Mouse (Mus musculus) hindbrain, postnatal 0 days (tissue): ENCODE measurements around the gene Bmp8b. TPM values are rescaled to one million over a fixed set of nuclear protein-coding genes. Genes with fewer than 3 reads are reported as not detected.
A peak's percentile ranks its signal among the peaks of the same experiment; 100 is the strongest.
"Not testable (repeated sequence)": the region's sequence is repeated elsewhere in the genome, so short reads cannot be mapped to it uniquely, and the experiment has no call there.

Experiments
- ATAC-seq: fragments of 200-750 bp; cut with Nextera tagmentation; 2 replicates; pipeline ENCODE4 v1.8.0; 2017; ENCODE audit warnings: mild to moderate bottlenecking, moderate TSS enrichment, moderate library complexity
- DNase-seq: peaks from one replicate; pipeline ENCODE4 v3.0.0-alpha.2; 2015; ENCODE audit warnings: low spot score
- H3K27ac ChIP-seq: fragments of 300-500 bp; sonication (generic); 2 replicates; pipeline ENCODE4 v1.5.1; 2014; ENCODE audit warnings: mild to moderate bottlenecking
- H3K27me3 ChIP-seq: fragments of 300-500 bp; sonication (generic); 2 replicates; pipeline ENCODE4 v1.6.1; 2014; ENCODE audit warnings: low read length, mixed read lengths; ENCODE audit not compliant: insufficient read depth
- H3K36me3 ChIP-seq: fragments of 300-500 bp; sonication (generic); 2 replicates; pipeline ENCODE4 v1.6.1; 2014; ENCODE audit warnings: low read length, mixed read lengths; ENCODE audit not compliant: insufficient read depth
- H3K4me1 ChIP-seq: fragments of 300-500 bp; sonication (generic); 2 replicates; pipeline ENCODE4 v1.6.1; 2014; ENCODE audit warnings: antibody characterized with exemption, low read length, mixed read lengths; ENCODE audit not compliant: insufficient read depth
- H3K4me2 ChIP-seq: fragments of 300-500 bp; sonication (generic); 2 replicates; pipeline ENCODE4 v1.6.1; 2014; ENCODE audit warnings: low read depth, mild to moderate bottlenecking, low read length, moderate library complexity, mixed read lengths
- H3K4me3 ChIP-seq: fragments of 300-500 bp; sonication (generic); 2 replicates; pipeline ENCODE4 v1.5.1; 2014; ENCODE audit warnings: low read length
- H3K9ac ChIP-seq: fragments of 300-500 bp; sonication (generic); replicated peaks from 2 replicates; pipeline ENCODE4 v1.6.1; 2014; ENCODE audit warnings: mild to moderate bottlenecking, low read length, moderate library complexity, mixed read lengths
- H3K9me3 ChIP-seq: fragments of 300-500 bp; sonication (generic); 2 replicates; pipeline ENCODE4 v1.6.1; 2016; ENCODE audit warnings: low read length, mixed read lengths
- CTCF ChIP-seq: IDR thresholded peaks from 2 replicates; pipeline ENCODE4 v1.5.1; 2016; ENCODE audit warnings: antibody characterized with exemption, control low read depth, low read depth
- WGBS: fragments of 180-500 bp; shearing (Covaris S2); extraction: QIAGEN DNeasy Blood & Tissue Kit; methylation state at CpG from one replicate; pipeline ENCODE4 v1.1.7; 2014; 5-methylcytosine and 5-hydroxymethylcytosine counted together
- polyA plus RNA-seq: library from polyadenylated mRNA; unstranded; fragments of >200 nt; fragmentation: Nextera tagmentation; extraction: Ambion mirVana; gene quantifications from 2 replicates; pipeline ENCODE4 v1.2.1, GENCODE M21; 2015
- total RNA-seq: library from RNA; depleted of rRNA; stranded (reverse); fragments of >200 nt; gene quantifications from 2 replicates; pipeline ENCODE4 v1.2.3, GENCODE M21; 2014

Bmp8b gene
- total and polyA plus RNA-seq, 2 experiments from 2014 or later, result 0.42 to 0.43 TPM

GRCm38 (mm10) chr4:123110751-123111150 lies 5.8 kb downstream of the Bmp8b start:
- WGBS, result 93% methylated on average over 4 of the region's 4 CpGs

DNA sequence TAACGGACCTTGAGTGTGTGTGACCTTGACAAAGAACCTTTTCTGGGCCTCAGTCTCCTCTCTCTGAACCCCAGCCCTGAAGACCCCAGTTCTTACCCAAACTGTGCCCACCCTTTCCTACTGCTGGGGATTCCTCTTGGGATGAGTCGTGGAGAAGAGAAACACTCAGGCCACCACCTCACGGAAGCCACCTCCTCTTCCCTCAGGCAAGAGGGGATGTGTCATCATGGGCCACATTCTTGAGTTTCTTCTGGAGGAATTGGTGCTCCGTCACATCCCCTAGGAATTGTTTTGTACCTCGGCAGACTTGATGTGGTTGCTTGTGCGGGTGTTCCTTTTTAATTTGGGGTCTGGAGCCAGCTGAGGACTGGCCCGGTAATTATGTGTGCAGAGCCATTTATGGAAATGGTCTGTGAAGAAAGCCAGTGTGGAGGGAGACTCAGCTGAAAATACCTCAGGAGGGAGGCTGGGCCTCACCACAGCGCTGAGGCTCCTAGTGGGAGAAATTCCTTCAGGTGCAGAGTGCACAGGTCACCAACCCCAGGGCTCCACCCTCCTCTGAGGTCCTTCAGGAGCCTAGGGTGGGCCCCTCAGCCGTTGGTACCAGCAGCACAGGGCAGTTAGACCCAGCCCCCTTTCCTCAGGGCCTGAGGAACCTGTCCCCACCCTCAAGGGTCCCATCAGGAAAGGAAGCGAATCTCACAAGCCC lies 6.5 kb downstream of the Bmp8b start:
- 79% methylated on average over 10 of the region's 10 CpGs for WGBS
- H3K9ac ChIP-seq, H3K36me3 ChIP-seq, H3K27me3 ChIP-seq, H3K9me3 ChIP-seq, DNase-seq, H3K4me3 ChIP-seq, H3K4me2 ChIP-seq, ATAC-seq, H3K27ac ChIP-seq, H3K4me1 ChIP-seq: not testable (repeated sequence)

More at GRCm38 (mm10) chr4:123110751-123111150, 5.8 kb downstream of the Bmp8b start:
- ATAC-seq, result no peak
- no peak for DNase-seq
- no peaks in the 10 kb centered on the region for H3K36me3 ChIP-seq
- no peak overlapping the region for H3K4me2 ChIP-seq
- H3K9ac ChIP-seq, result no peak overlapping the region
- H3K4me1 ChIP-seq, result no peaks in the 10 kb centered on the region
- peaks cover 6% of the 10 kb centered on the region; the same call in 1 of the 2 replicates for H3K27me3 ChIP-seq
- H3K27ac ChIP-seq, result no peak overlapping the region
- H3K9me3 ChIP-seq, result no peaks in the 10 kb centered on the region
- TF ChIP-seq CTCF, result no peak
- no peak overlapping the region for H3K4me3 ChIP-seq

DNA sequence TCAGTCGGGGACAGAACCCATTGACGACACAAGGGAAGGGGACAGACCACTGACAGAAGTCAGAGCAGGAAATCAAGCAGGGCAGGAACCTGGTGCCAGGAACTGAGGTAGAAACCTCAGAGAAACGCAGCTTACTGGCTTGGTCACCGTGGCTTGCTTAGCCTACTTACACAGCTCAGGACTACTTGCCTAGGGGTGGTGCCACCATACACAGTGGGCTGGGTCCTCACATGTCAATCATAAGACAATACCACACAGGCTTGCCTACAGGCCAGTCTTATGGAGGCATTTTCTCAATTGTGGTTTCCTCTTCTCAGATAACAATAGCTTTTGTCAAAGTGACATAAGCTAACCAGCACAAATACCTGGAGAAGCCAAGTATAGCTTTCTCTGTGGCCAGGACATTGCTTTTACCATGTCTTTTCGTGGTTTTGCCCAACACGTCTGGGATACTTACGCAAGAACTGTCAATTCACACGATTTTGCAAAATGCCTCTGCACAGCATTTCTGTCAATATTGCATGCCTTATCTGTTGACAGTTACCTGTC lies 7.3 kb downstream of the Bmp8b start:
- no peak overlapping the region for H3K27ac ChIP-seq
- no peak for TF ChIP-seq CTCF
- DNase-seq (no peak), ATAC-seq (no peak)
- H3K36me3 ChIP-seq, result no peaks in the 10 kb centered on the region
- no peaks in the 10 kb centered on the region for H3K9me3 ChIP-seq
- H3K27me3 ChIP-seq, result no peaks in the 10 kb centered on the region
- 83% methylated on average over 8 of the region's 8 CpGs for WGBS
- H3K4me3 ChIP-seq, result no peak overlapping the region
- H3K4me2 ChIP-seq, result no peak overlapping the region
- no peaks in the 10 kb centered on the region for H3K4me1 ChIP-seq
- H3K9ac ChIP-seq, result no peak overlapping the region

- H3K9me3 ChIP-seq, DNase-seq, H3K4me2 ChIP-seq, H3K27ac ChIP-seq, H3K4me1 ChIP-seq, H3K36me3 ChIP-seq, ATAC-seq, H3K4me3 ChIP-seq, H3K9ac ChIP-seq, H3K27me3 ChIP-seq: not testable (repeated sequence)
- 89% methylated on average over 4 of the region's 4 CpGs for WGBS
Measured at GRCm38 (mm10) chr4:123114651-123115050, 9.7 kb downstream of the Bmp8b start.

GRCm38 (mm10) chr4:123116011-123116410 lies 11.0 kb downstream of the Bmp8b start, which contains the start of gene Oxct2b:
TSS of gene Oxct2b (plus strand) at chr4:123116266.
- H3K4me1 ChIP-seq, result no peaks in the 10 kb centered on the region
- TF ChIP-seq CTCF, result no peak
- H3K9me3 ChIP-seq, result no peaks in the 10 kb centered on the region
- 12% methylated on average over 22 of the region's 22 CpGs for WGBS
- DNase-seq (peak; percentile 50), ATAC-seq (peak; percentile 42)
- peak within 1 kb of the TSS; percentile 59 for H3K4me2 ChIP-seq
- peak within 1 kb of the TSS; percentile 39 for H3K4me3 ChIP-seq
- H3K27me3 ChIP-seq, result no peaks in the 10 kb centered on the region
- no peaks in the 10 kb centered on the region for H3K36me3 ChIP-seq
- H3K27ac ChIP-seq, result no peak within 1 kb of the TSS
- H3K9ac ChIP-seq, result peak within 1 kb of the TSS; percentile 43; the same call in 1 of the 2 replicates

DNA sequence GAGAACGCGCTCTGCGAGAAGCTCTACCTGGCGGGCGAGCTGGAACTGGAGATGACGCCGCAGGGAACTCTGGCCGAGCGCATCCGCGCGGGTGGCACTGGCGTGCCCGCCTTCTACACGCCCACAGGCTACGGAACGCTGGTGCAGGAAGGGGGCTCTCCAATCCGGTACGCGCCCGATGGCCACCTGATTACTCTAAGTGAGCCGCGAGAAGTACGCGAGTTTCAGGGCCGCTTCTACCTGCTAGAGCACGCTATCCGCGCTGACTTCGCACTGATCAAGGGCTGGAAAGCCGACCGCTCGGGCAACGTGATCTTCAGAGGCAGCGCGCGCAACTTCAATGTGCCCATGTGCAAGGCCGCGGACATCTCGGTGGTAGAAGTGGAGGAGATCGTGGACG lies 11.7 kb downstream of the Bmp8b start:
- not testable (repeated sequence) for H3K27me3 ChIP-seq, H3K36me3 ChIP-seq, H3K9ac ChIP-seq, H3K27ac ChIP-seq, H3K9me3 ChIP-seq, H3K4me1 ChIP-seq
- 29% methylated on average over 25 of the region's 42 CpGs for WGBS
- Histone ChIP-seq H3K4me2 (peak overlapping the region; percentile 59; the same call in 1 of the 2 replicates), H3K4me3 (peak overlapping the region; percentile 39)
- DNase-seq, result peak; percentile 71
- ATAC-seq, result peak; percentile 91

GRCm38 (mm10) chr4:123121286-123121685 lies 16.3 kb downstream of the Bmp8b start:
- no peak for DNase-seq
- TF ChIP-seq CTCF, result no peak
- 0 out of 2 replicates have a peak, but pooled peaks cover 4% of the 10 kb centered on the region for H3K36me3 ChIP-seq
- ATAC-seq, result no peak
- no peaks in the 10 kb centered on the region for H3K9me3 ChIP-seq
- H3K4me1 ChIP-seq, result no peaks in the 10 kb centered on the region
- no peak overlapping the region for H3K4me2 ChIP-seq
- no peak overlapping the region for H3K4me3 ChIP-seq
- no peak overlapping the region for H3K9ac ChIP-seq
- H3K27me3 ChIP-seq, result no peaks in the 10 kb centered on the region
- WGBS, result 87% methylated on average over 2 of the region's 2 CpGs
- H3K27ac ChIP-seq, result no peak overlapping the region
